Mouse (Mus musculus) testis, adult 2 months (tissue): ENCODE data around the gene Gm45208.

ENCODE experiments used
- CTCF ChIP-seq: fragments of 200-500 bp; IDR thresholded peaks from 2 replicates; pipeline ENCODE4 v1.5.1; 2012; ENCODE audit warnings: low read depth, mild to moderate bottlenecking, inconsistent platforms, low read length, moderate library complexity; ENCODE audit not compliant: control insufficient read depth, insufficient read depth, insufficient replicate concordance
- POLR2A ChIP-seq: fragments of 200-500 bp; IDR thresholded peaks from 2 replicates; pipeline ENCODE4 v1.6.1; 2012; ENCODE audit warnings: low read depth, mild to moderate bottlenecking, inconsistent platforms, low read length, moderate library complexity; ENCODE audit not compliant: control insufficient read depth

- TF ChIP-seq POLR2A (no peak), CTCF (no peak)
These were observed 29.2 kb upstream of the Gm45208 start for GRCm38 (mm10) chrX:7692862-7693261.
